Mouse (Mus musculus) heart, postnatal 10 days (tissue): ENCODE measurements around the gene Barx2. TPM values are rescaled to one million over a fixed set of nuclear protein-coding genes. Genes with fewer than 3 reads are reported as not detected.
A peak's percentile ranks its signal among the peaks of the same experiment; 100 is the strongest.
"Not testable (repeated sequence)": the region's sequence is repeated elsewhere in the genome, so short reads cannot be mapped to it uniquely, and the experiment has no call there.

Experiments
- DNase-seq, 2 experiments: peaks; one replicate each; pipeline ENCODE4 v3.0.0; 2021
- intact Hi-C: fragments of 180-260 bp; cut with DNase I; formaldehyde crosslinking; loops from one replicate; pipeline ENCODE4 v1.15.1; 2025
- total RNA-seq, 2 experiments: library from RNA; stranded (reverse); gene quantifications; 2 replicates each; pipeline ENCODE4 v1.2.3; 2021

Gene Barx2
- not detected for total RNA-seq

DNA sequence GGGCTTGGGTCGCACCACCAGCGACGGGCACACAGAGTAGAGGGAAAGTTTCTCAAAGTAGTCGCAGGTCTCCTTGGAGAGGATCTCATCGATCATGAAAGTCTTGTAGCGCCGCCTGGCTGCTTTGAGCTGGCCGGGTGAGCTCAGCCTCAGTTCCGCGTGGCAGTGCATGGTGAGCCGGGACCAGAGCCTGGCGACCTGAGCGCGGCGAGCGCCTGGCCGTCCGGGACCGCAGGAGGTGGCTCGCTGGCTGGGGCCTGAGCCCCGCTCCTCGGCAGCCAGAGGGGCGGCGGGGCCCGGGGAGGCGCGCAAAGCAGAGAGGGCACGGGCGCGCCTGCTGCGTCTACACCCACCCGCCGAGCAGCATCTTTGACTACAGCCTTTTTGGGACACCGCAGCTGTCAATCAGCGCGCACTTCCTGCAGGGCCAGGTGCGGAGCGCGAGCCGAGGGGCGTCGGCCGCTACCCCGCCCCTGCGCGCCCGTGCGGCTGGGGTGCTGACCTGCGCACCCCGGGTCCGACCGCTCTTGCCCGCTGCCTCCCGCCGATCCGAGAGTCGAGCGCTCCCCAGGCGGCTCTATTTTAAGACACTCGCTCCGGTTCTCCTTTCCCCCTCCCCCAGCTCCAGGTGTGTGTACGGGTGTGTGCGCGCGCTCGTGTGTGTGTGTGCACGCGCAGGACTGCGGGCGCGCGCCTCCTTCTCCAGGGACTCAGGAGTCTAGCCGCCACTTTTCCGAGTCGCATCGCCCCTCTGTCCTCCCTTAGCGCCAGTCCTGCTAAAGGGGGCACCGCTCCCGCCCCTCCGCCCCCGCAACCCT lies at the start of gene Barx2:
Barx2 (minus strand) TSS at position 542 of the 818 bp plus-strand sequence.
- DNase-seq = peak; percentile 64 to 69
- intact Hi-C loops = loop anchor here (5.0 kb wide), 1 partner anchor 351 kb away; no protein-coding TSS in a partner anchor

DNA sequence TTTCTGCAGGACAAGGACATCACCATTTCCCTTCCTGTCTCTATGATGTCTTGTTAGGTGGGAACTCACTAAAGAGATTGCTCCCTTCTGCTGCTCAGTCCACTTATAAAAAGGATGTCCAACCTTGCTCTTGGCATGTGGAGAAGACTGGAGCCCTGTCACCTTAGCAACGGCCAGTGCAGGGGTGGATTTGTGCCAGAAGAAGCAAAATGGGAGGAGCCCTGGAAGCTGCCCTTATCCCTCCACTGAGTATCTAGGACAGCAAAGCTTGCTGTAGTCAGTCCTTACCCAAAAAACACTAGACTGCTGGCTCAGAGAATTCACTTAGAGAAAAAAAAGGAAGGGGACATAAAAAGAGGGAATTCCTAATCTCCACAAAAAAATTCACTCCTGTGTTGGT lies 49.0 kb upstream of the Barx2 start:
- no peak for DNase-seq

DNA sequence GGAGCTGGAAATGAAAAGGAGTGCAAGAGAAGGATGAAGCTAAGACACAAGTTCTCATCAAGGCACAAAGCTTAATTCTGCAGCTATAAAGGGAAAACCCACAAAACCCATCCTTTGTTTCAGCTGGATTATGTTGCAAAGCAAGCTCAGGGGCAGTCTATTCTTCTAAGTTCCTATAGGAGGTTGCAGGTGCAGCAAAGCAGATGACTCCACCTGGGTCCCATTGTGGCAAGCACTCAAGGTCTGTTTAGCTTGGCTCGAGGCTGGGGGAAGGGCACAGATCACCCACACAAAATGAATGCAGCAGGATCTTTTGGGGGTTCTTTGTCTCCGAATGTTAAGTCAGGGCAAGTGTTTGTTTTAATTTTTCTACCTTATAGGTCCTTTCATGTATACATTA lies 47.2 kb upstream of the Barx2 start:
- DNase-seq = no peak
- intact Hi-C loops = no loop called here

More for the DNA sequence above, 49.0 kb upstream of the Barx2 start:
- intact Hi-C loops = no loop called here

DNA sequence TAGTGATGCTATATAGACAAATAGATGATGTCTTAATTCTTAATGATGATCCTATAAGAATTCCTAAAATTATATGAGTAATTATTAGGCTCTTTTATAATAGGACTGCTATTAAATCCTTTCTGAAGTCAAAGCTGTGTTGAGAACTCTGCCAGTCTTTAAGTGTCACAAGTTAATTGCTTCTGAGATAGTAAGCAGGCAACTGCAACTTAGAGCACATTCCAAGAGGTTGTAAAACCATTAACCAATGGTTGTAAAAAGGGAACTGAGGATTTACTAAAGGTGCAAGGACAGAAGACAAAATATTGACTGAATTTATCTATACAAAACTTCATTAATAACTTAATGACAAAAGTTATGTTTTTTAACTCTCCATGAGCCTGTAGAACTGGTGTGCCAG lies 44.9 kb upstream of the Barx2 start:
- intact Hi-C loops = no loop called here

GRCm38 (mm10) chr9:31950506-31950905 lies 37.2 kb upstream of the Barx2 start:
- intact Hi-C loops = no loop called here
- no peak for DNase-seq

More for the DNA sequence above, 44.9 kb upstream of the Barx2 start:
- no peak for DNase-seq

- intact Hi-C loops = loop anchor here (10.0 kb wide), 1 partner anchor 406 kb away; no protein-coding TSS in a partner anchor
- DNase-seq = no peak
These were observed 35.8 kb upstream of the Barx2 start for GRCm38 (mm10) chr9:31949031-31949430.

DNA sequence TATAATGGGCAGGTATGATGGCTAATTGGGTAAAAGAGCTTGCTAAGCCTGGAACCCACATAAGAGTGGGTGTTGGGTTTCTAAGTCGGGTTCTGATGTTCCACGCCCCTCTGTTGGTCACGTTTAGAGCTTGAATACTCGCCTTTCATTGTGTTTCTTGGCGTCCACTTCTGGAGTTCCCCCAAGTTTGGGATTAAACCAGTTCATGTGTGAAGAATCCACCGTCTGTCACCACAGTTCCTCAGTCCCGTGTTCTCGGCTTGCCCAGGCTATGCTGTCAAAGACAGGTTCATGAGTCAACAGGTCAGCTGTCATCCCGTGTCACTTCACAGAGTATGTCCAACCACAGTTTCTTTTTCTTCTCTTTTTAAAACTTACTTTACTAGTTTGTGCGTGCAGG lies 33.8 kb upstream of the Barx2 start:
- no peak for DNase-seq
- intact Hi-C loops = loop anchor here (10.0 kb wide), 1 partner anchor 408 kb away; no protein-coding TSS in a partner anchor

- intact Hi-C loops = loop anchor here (2.0 to 10.0 kb wide), 2 partner anchors 216 to 412 kb away; no protein-coding TSS in a partner anchor
These were observed 29.1 kb upstream of the Barx2 start for GRCm38 (mm10) chr9:31942334-31942733.

DNA sequence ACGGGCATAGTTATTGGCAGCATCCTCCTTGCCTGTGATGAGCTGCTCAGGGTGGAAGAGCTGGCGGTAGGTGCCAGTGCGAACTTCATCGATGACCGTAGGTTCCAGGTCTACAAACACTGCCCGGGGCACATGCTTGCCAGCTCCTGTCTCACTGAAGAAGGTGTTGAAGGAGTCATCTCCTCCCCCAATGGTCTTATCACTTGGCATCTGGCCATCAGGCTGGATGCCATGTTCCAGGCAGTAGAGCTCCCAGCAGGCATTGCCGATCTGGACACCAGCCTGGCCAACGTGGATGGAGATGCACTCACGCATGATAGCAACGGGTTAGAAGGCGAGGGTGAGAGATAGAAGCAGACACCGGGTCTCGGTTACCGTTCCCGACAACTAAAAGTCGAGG lies 23.2 kb upstream of the Barx2 start:
- intact Hi-C loops = not testable (repeated sequence)
- peak; percentile 66 to 71 for DNase-seq

More at GRCm38 (mm10) chr9:31942334-31942733, 29.1 kb upstream of the Barx2 start:
- no peak for DNase-seq

- intact Hi-C loops = no loop called here
- DNase-seq = peak in 1 of 2 experiments; percentile 17
These were observed 18.4 kb upstream of the Barx2 start for GRCm38 (mm10) chr9:31931691-31932090.

DNA sequence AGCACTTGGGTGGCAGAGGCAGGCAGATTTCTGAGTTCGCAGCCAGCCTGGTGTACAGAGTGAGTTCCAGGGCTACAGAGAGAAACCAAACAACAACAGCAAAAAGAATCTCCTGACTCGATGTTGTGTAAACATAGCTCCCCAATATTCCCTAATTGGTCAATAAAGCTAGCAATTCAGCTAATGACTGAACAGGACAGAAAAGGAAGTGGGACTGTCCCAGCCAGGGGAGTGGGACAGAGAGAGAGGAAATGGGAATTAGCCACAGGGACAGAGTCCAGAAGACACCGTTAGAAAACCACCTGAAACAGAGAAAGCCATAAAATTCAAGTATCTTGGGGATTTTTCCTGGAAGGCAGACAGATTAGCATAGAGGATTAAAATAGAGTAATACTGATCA lies 18.0 kb upstream of the Barx2 start:
- intact Hi-C loops = no loop called here

DNA sequence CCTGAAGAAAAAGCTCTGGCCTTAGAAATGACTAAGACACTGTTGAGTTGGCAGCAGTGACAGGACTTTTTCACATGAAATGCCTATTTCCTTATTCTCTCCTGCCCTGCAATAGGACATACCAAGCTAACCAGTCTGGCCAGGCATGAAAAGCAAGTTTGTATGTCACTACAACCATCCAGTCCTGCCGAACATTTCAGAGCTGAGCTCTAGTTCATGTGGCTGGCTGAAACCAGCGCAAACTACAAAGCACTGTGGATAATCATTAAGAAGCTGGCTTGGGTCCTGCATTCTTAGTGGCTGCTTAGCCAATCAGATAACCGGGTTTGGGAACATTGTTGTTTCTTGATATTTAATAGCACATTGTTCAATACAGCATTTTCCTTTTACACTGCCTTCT lies 13.5 kb upstream of the Barx2 start:
- DNase-seq = no peak
- intact Hi-C loops = loop anchor here (1.0 kb wide), 1 partner anchor 367 kb away; no protein-coding TSS in a partner anchor

More for the DNA sequence above, 18.0 kb upstream of the Barx2 start:
- DNase-seq = no peak

DNA sequence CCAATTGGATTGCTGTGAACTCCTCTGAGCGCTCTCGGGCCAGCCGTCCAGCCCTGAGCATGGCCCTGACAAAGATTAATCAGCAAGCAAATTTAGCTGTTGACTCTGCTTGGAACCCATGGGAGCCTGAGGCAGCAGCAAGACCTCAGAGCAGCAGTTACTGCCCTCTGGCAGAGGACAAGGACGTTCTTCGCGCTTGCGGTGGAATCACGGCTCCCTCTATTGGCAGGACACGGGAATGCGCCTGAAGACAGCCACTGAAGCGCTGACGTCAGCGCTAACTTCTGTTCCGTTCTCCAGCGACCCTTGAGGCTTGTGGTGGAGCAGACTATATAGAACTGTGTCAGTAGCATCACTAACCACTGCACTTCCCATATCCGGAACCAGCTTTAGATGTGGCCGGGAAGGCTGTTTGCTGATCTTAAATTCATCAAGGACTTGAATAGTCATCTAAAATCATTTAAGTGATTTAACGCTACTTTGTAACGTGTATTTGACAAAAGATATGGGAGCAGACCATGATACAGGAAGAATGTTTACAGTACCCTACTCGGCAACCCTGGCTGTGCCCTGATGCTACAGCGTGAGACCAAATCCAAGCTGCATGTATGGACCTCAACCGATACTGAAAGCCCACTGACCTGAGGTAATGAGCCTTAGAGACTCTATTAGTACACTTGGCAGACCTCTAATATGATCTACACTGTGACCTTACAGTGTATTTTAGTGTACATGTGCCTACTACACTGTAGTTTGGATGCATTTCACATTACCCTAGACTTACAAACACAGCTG lies 12.8 kb upstream of the Barx2 start:
- DNase-seq = peak; percentile 91 to 93

GRCm38 (mm10) chr9:31923529-31923928 lies 10.3 kb upstream of the Barx2 start:
- peak; percentile 8 to 21 for DNase-seq
- intact Hi-C loops = no loop called here

More for the DNA sequence above, 12.8 kb upstream of the Barx2 start:
- intact Hi-C loops = loop anchor here (1.0 kb wide), 1 partner anchor 367 kb away; no protein-coding TSS in a partner anchor

GRCm38 (mm10) chr9:31919802-31920201 lies 6.5 kb upstream of the Barx2 start:
- DNase-seq = no peak
- intact Hi-C loops = no loop called here

GRCm38 (mm10) chr9:31916421-31916820 lies 3.2 kb upstream of the Barx2 start:
- intact Hi-C loops = no loop called here

GRCm38 (mm10) chr9:31914871-31915270 lies 1.6 kb upstream of the Barx2 start:
- intact Hi-C loops = loop anchor here (5.0 kb wide), 1 partner anchor 353 kb away; no protein-coding TSS in a partner anchor
- peak; percentile 31 to 38 for DNase-seq

More at GRCm38 (mm10) chr9:31916421-31916820, 3.2 kb upstream of the Barx2 start:
- DNase-seq = no peak

GRCm38 (mm10) chr9:31913739-31914591 lies 703 bp upstream of the Barx2 start:
- DNase-seq = peak; percentile 16 to 17
- intact Hi-C loops = loop anchor here (5.0 kb wide), 1 partner anchor 352 kb away; no protein-coding TSS in a partner anchor

DNA sequence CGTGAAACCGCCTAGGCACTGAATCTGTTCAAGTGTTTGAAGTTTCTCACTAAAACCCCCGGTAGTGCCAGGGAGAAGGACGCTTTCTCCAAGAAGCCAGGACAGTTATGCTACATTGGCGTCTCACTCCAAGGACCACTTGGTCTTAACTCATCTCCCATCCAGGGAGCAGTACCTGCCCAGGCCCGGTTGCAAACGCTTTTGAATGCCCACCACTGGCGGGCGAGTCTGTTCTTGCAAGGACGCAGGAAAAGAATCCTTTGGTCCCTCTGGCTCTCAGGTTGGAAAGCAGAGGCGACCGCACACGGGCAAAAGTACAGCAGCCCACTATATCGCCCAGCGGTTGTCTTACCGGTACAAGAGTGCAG lies 725 bp downstream of the Barx2 start:
- peak in 1 of 2 experiments; percentile 10 for DNase-seq
- intact Hi-C loops = loop anchor here (5.0 kb wide), 1 partner anchor 350 kb away; no protein-coding TSS in a partner anchor

DNA sequence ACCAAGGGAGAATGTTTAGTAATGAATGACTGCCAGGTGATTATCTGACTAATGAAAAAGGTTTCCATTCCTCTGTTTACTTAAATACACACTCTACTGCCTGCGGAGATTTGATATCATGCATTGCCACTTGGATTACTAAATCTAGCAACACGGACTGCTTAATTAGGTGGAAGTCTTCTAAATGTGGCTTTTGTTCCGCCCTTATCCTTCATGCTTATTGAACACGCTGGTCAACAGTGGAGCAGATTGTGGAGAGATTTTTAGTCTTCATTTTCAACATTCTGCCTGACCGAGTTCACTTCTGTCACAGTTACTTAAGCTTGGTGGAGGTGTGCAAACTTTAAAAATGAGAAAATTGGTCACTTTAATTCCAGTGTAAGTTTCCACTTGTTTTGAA lies 3.0 kb downstream of the Barx2 start:
- intact Hi-C loops = loop anchor here (5.0 kb wide), 1 partner anchor 348 kb away; no protein-coding TSS in a partner anchor

More for the DNA sequence above, 3.0 kb downstream of the Barx2 start:
- DNase-seq = no peak
